Mouse (Mus musculus) adrenal gland (tissue): Measurements from ENCODE around the gene Cntnap2.

ENCODE experiments used
- intact Hi-C: fragments of 180-260 bp; cut with DNase I; formaldehyde crosslinking; loops from one replicate; pipeline ENCODE4 v1.15.1; 2025

The Cntnap2 gene

DNA sequence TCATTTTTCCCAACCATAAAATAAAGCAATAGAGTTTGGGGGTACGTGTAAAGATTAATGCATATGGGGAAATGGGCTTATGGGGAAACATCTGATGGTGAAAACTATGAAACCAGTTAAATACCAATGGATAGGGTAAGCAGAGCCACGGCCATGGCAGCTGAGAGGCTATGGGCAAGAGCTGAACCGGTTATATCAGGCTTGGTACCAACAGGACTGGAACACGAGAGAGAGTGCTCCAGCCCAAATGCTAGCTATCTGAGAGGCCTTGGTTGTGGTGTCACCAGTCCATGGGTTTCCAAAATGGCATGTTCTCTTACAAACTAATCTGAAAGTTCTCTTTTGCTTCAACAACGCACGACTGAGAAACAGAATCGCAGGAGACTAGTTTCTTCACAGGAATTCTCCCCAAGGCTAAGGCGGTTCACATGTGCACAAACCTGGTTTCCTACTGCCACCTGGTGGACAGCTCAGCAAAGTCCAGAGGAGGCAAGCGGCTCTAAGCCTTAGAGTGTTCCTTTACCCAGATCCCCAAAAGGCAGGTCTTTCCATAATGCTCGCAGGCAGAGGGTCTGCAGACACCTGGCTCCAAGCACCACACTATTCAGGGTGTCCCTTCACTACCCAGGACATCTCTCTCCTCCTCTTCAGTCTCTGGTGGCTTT lies 1902.0 kb downstream of the Cntnap2 start:
- intact Hi-C loops, result no loop called here

DNA sequence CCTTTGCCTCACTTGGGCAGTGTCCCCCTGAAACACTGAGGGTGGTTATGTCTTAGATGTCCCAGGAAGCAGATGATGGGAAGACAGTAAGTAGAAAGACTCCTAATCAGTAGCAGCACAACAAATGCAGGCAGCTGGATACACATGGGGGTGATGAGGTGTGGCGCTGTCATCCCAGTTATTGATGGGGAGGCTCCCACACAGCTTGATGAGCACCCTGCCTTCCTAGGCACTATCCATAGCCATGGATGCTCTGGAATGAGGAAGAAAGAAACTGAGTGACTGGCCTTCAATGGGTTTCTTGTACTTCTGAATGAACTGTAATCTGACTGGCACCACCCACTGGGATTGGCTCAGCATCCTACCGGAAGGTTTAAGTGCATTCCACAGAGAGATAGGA lies 1904.1 kb downstream of the Cntnap2 start:
- intact Hi-C loops, result no loop called here

DNA sequence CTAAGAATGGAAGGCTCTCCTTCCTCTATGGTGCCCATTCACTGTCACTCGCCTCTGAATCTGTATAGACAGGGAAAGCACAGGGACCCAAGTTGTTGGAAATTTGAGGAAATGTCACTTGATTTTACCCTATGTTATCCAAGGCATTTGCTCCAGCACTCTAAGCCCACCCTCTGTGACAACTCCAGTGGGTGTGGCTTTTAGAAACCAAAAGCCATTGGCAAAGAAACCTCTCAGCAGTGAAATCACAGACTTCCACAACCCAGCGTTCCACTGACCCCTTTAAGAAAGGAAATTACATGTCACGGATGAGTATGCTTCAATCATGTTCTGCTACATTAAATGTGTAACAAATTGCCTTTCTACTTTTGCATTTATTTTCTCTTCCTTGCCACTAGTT lies 1904.5 kb downstream of the Cntnap2 start:
- intact Hi-C loops, result no loop called here

DNA sequence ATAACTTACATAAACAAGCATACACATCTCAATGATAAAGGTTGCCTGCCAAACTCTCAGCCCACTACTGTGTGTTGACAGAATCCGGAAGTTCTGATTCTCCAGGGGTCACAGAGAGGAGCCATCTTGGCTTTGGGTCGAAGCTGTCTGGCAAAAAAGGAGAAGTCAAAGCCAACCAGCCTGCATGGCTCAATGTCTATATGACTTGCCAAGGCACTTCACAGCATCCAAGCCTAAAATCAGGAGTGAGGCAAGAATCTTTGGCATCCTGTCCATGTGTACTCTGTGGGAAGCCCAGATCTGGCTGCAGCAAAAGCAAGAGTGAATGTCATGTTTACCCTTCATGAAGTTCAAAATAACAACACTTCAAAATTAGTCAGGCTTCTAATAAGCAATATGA lies 1913.5 kb downstream of the Cntnap2 start:
- intact Hi-C loops, result no loop called here

DNA sequence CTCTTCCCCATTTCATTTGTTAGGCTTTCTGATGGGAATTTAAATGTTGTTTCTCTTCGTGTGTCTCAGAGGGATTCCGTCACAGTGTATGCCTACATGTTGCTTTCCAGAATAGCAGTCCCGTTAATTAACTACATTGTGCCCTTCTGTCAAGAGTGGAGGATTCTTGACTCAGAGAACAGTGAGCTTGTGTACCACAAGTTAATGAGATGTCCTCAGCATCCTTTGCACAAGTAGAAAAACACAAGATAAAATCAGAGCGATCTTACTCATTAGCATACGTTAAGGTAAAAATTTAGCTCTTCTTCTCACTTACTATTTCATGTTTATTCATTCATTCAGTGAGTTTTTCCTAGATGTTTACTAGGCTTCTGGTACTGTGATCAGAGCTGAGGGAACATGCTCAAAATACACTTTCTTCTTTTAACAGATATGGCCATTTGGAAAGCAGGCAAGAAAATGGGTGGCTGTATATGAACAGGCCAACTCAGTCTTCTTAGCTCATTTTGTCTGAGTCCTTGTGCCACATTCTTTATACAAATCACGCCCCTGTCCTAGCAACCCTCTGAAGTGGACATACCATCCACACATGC lies 1936.9 kb downstream of the Cntnap2 start:
- intact Hi-C loops, result no loop called here

DNA sequence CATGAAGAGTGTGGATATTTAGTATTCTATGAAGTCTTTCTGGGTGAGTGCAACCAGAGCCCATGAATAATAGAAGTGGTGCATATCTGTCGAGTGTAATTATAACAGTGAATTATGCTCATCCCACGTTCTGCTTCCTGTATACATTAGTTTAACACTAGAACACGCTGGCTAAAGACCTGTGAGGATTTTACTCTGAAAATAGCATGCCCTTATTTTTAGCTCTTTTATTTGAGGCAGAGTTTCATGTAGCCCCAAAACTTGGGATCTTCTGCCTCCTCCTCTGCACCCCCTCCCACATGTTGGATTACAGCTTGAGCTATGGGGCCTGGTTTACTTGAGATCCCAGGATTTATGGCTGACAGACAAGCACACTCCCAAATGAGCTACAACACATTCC lies 1945.3 kb downstream of the Cntnap2 start:
- intact Hi-C loops, result no loop called here

DNA sequence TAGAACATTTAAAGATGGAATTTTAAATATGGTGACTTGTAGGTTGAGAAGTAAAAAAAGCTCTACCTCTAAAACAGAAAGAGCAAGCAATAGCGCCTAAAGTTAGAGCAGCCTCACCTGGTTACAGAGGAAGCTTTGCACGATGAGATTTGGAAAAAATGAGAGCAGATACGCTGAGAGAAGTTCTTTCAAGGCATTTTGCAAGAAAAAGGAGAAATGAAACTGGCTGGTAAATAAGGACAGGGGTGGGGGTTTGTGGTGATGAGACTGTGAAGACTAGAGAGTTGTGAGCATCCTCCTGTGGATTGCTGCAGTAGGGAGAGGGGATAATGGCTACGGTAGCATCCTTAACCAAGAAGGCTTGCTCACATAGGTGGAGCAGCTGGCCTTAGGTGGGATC lies 1953.8 kb downstream of the Cntnap2 start:
- intact Hi-C loops, result no loop called here

DNA sequence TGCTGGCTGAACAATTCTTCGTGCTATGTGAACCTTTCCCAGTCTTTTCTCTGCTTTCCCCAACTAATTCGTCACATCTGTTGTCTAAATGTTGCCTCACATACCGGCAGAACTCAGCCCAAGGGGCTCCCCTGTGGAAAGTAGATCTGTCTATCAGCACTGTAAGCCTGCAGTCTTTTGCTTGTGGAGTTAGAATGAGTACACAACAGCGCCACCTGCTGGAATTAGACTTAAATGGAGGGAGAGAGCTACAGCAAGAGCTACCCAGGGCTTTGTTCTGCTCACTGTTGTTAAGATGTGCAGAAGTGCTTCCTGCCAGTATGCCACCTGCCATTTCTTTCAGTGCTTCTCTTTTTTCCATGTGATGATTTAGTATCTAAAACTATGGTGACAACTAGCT lies 1954.4 kb downstream of the Cntnap2 start:
- intact Hi-C loops, result no loop called here

DNA sequence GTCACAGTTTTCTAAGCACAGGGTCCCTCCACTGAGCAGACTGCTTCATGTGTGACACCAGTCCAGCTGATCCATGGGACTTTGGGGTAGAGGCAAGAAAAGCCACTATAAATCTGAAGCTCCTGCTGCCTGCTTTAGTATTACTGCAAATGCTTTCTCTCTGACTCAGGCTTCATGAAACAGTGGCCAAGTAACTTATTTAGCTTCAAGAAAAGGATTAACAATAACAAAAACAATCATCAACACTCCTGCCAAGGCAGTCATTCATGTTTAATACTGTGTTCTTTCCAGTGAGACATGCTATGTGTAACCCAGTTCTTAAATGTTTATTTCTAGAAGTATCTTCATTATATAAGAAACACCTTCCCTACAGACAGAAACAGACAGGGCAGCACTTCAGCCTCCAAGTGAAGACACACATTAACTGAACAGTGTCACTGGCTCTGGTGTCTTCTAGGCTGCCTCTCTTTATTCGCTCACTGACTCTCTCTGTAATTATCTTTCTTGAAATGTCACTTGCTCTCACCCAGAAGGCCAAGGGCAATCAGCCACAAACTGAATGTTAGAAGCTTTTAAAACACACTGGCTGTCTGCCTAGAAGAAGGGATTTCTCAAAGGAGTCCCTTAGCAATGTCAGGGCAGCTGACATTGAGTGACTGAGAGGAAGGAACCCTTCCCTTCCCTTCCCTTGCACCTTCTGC lies 1955.9 kb downstream of the Cntnap2 start:
- intact Hi-C loops, result no loop called here

DNA sequence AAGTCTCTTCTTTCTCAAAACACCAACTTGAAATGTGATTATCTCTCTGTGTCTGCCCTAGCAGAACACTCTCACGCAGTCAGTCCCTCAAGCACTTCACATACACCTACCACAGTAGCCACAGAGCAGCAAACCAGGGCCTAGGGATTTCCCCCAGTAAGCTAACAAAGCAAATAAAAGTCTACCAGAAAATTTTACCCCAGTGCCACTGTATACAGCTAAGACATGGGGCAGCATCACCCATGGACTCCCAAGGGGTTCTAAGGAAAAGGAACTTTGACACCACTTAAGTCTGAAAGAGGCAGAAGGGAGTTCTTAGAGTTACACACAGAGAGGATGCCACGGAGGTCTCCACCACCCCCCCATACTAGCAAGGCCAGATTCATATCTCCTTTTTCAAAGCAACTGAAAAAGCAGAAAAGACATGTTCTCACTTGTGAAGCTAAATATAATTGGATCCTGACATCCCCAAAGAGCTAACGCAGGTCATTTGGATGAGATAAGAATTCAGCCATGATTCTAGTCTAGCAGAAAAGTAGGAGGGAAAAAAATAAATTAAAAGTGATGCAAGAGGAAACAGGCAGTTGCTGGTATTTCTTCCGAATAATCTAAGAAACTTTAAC lies 1967.0 kb downstream of the Cntnap2 start:
- intact Hi-C loops, result no loop called here

DNA sequence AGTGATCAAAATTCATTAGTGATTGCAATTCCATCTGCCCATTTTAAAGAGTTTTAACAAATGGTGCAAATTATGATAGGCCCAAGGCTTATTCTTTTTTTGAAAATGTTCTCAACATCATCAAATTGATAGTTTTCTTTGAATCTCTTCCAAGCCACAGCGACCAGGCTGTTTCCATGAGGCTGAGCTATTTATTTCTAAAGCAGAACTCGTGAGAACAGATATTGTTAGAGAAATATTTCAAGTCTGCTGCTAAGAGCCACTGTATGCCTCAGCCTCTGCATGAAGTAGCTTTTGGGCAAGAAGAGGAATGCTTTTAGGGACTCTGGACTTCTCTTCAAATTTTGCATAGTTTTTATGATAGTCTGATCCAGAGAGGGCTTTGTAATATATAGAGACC lies 1972.2 kb downstream of the Cntnap2 start:
- intact Hi-C loops, result no loop called here

DNA sequence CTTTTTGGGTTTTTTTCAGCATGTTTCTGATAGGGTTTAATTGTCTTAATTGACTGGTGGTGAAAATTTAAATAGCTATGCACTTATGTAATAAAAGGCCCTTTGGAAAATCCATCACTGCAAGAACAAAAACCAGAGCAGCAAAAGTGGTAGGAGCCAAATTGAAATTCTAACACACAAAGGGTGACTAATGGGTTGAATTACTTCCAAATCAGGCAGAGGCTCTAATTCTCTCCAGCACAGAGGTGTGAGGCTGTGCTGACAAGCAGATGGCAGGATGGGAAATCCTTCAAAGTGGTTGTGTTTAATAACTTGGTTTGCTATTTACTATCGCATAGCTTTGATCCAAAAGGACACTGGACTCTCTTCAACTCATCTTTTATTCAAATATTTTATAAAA lies 1983.4 kb downstream of the Cntnap2 start:
- intact Hi-C loops, result no loop called here

DNA sequence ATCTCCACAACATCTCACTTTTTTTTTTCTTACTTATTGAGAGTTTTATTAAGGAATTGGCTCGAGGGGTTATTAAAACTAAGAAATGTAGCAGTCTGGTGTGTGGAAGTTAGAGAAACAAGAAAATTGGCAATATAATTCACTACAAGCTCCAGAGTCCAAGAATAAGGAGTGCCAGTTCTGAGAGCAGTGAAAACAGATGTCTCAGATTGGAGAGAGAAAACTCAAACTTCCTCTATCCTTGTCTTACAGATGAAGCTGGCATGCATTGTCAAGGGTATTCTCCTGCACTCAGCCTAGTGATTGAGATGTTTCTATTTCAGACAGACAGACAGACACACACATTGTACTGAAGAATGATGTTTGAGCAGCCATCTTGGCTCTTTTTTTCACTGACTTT lies 1984.4 kb downstream of the Cntnap2 start:
- intact Hi-C loops, result no loop called here

DNA sequence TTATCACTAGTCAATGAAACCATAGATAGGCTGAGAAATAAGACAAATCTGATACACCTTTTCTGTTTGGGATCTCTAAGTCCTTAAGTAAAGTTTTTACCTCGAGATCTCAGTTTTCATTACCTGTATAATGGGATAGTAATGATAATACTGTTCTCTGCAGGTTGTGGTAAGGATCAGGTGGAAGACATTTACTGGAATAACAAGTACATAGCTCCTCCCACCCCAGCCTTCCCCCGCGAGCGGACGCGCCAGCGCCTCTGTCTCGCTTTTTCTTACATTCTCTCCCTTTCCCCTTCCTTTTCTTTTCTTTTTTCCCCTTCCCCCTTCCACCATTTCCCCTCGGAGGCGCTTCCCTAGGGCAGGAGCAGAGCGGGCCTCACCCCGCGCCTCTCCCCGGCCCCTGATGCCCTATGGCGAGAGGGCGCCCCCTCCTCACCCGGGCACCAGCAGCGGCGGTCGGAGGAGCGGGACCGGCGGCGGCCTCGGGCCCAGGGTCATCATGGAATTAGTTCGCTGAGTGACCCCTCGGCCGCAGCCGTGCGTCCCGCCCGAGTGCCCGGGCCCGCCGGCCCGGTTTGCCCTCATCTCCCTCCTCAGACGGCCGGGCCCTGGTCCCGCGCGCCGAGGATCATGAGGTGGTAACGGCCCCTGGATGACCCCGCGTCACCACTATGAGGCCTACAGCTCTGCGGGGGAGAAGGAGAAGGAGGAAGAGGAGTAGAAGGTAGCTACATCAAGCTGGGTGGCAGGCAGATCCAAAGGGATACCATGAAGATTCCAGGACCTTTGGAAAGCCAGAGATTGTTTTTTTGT lies 1985.4 kb downstream of the Cntnap2 start:
- intact Hi-C loops, result no loop called here

DNA sequence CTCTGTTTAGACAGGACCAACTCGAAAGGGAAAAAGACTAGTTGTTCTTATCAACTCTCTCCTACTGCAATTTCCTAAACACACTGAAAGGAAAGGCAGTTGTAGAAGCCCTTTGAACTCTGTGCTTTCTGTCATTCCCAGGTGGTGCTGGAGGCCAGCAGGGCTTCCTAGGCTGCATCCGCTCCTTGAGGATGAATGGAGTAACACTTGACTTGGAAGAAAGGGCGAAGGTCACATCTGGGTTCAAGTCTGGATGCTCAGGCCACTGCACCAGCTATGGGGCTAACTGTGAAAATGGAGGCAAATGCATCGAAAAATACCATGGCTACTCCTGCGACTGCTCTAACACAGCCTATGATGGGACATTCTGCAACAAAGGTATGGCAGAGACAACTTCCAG lies 1989.9 kb downstream of the Cntnap2 start:
- intact Hi-C loops, result no loop called here

DNA sequence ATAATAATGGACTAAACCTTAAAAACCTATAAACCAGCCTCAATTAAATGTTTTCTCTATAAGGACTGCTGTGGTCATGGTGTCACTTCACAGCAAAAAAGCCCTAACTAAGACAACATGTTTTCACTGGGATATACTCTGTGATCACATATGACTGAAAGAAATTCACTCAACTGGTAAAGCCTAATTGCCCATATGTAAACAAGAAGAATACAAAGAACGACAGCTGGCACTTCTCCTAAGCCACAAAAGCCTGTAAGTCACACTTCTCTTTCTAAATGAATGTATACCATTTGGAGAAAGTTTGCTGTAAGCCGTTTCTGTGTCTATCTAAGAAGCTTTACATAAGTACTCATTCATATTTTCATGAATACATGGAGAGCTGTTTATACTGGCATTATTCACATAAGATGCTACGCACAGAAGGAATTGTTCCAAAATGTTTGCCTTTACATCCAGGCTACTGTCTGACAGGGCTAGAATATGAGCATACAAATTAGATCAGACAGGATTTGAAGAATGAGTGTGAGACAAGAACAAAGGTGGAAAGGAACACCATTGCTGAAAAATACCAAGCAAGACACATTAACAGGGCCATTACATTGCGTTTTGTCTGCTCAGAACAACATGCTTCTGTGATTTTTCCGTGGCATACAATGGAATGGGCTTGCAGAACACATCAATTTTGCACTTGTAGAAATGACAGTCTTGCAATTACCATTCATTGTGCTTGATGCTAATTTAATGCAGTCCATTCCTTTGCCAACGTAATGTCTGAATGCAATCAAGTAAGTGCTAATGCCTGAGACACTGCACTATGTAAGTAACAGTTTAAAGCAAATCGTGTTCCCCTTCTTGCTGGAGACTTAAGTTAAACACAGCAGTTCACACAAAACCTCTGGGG lies 1991.4 kb downstream of the Cntnap2 start:
- intact Hi-C loops, result no loop called here

DNA sequence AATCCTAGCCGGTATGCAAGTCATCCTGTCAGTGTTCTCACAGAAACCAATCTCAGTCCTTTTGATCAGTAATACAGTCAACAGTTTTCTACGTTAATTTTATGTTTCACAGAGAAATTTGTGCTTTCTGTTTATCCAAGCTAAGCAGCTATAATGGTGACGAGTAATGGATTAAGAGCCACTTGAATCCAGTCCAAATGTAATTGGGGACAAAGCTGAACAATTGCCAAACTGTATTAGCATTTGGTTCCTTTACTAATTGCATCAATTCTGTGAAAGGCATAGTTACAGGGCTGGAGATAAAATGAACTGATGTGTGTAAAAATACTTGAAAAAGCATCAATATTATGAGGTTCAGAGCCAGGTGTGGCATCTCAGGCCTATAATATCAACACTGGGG lies 2002.2 kb downstream of the Cntnap2 start:
- intact Hi-C loops, result no loop called here

DNA sequence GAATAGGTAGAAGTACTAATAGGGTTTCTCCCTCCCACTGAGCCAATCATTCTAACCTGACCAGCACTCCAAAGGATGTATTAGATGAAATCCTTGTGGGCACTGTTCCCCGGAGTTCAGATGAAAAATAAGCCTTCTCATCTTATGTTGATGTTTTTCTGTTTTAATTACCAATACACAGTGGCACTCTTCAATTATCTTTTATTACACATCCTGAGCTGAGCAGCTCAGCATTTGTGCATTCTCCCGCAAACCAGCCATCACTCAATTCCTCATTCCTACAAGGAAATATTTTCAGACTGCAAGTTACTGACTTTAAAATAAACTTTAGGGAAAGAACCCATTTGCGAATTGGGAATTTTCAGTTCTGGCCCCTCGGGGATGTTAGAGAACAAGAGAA lies 2030.8 kb downstream of the Cntnap2 start:
- intact Hi-C loops, result no loop called here

DNA sequence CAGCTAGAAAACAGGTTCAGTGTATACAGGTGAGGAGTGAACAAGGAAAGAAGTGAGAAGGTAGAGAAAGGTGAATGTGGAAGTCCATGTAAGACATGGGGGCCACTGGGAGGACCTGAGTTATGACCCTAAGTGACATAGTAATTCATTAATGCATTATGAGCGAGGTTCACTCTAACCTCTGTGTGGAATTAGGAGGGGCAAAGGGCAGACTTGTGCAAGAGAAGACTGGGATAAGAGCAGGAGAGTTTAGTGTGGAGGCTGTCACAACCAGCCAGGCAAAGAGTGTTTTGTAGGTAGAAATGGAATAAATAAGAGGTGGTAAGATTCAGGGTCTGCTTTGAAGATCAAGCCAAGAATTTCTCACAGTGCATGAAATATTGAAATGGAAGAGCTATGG lies 2045.8 kb downstream of the Cntnap2 start:
- intact Hi-C loops, result no loop called here

DNA sequence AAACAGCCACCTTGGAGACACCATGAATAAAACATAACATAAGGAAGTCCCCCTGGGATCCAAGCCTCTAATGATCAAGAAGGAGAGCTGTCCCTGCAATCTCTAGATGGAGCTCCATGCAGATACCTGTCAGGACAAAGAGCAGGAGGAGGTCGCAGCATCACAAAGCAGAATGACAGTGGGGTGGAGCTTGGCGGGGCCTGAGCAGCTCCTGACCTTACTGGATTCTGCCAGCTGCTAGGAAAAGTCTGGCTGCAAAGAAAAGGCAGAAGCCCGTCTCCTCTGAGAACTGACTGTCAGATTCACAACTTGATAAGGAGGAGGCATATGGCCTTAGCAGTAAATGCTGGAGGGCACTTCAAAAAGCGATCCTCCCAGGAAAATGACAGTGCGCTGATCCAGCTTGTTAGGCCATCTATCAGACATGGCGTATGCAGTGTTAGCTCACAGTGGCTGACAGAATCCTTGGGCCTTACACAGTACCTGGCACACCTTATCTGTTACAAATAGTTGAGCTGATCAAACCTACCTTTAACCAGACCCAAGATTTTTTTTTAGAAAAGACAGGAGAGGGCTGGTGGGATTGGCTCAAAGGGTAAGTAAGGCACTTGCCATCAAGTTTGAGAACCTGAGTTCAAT lies 2050.5 kb downstream of the Cntnap2 start:
- intact Hi-C loops, result no loop called here
